Mouse (Mus musculus): ENCODE data around the gene Lats2. TPM values are rescaled to one million over a fixed set of nuclear protein-coding genes. Genes with fewer than 3 reads are reported as not detected.

Lats2 gene
- total and polyA plus RNA-seq, 2 experiments from 2014 or later = 17.2 to 43.7 TPM

DNA sequence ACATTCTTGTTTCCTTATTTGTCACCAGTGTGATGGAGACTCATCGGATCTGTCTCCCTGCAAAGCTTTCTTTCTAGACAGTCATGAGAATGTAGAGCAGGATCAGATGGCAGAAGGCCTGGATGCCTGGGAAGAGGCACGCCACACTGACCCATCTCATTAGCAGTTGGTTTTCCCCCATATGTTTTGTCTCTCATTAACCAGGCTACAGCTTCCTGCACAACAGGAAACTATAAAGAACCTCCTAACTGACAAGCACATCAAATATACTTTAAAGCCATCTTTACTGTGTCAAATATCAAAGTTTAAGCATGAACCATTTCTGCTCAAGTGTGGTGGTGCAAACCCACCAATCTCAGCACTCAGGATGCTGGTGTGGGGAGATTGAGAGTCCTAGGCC lies 8.7 kb downstream of the Lats2 start:
- Histone ChIP-seq H3K27ac (ENCODE audit: low read depth) (no peak overlapping the region), H3K9me3 (replicated peaks; ENCODE audit: control insufficient read depth, low read length) (no peaks in the 10 kb centered on the region), H3K27me3 (ENCODE audit: control insufficient read depth, insufficient read depth, low read length) (no peaks in the 10 kb centered on the region), H3K9ac (replicated peaks; ENCODE audit: low read depth, low read length) (no peak overlapping the region), H3K4me1 (ENCODE audit: control insufficient read depth, insufficient read depth) (peaks cover 13% of the 10 kb centered on the region), H3K36me3 (replicated peaks; ENCODE audit: control insufficient read depth, insufficient read depth, low read length) (no peaks in the 10 kb centered on the region), H3K4me3 (ENCODE audit: low read depth, low read length) (no peak overlapping the region), H3K4me2 (ENCODE audit: low read depth, low read length) (no peak overlapping the region)
- 45% methylated on average over 2 of the region's 2 CpGs for WGBS
- TF ChIP-seq EP300 (IDR thresholded peaks at IDR 0.05; ENCODE audit: low read depth) = no peak
- TF ChIP-seq CTCF (IDR thresholded peaks at IDR 0.05; ENCODE audit: low read depth) = no peak
- DNase-seq (ENCODE audit: low spot score) = no peak
- ATAC-seq (ENCODE audit: insufficient read depth, low read depth) = no peak

GRCm38 (mm10) chr14:57746001-57746771 lies 12.0 kb downstream of the Lats2 start, which contains the start of gene Gm49361:
Gm49361 (minus strand) TSS chr14:57746103.
- TF ChIP-seq CTCF (IDR thresholded peaks at IDR 0.05; ENCODE audit: low read depth) = no peak
- Histone ChIP-seq H3K36me3 (replicated peaks; ENCODE audit: control insufficient read depth, insufficient read depth, low read length) (no peaks in the 10 kb centered on the region), H3K27ac (ENCODE audit: low read depth) (peak within 1 kb of the TSS; percentile 99), H3K4me2 (ENCODE audit: low read depth, low read length) (peak within 1 kb of the TSS; percentile 68), H3K4me3 (ENCODE audit: low read depth, low read length) (peak within 1 kb of the TSS; percentile 97), H3K27me3 (ENCODE audit: control insufficient read depth, insufficient read depth, low read length) (no peaks in the 10 kb centered on the region), H3K9ac (replicated peaks; ENCODE audit: low read depth, low read length) (peak within 1 kb of the TSS; percentile 99), H3K9me3 (replicated peaks; ENCODE audit: control insufficient read depth, low read length) (no peaks in the 10 kb centered on the region), H3K4me1 (ENCODE audit: control insufficient read depth, insufficient read depth) (peaks cover 15% of the 10 kb centered on the region)
- under 1% methylated on average over 65 of the region's 68 CpGs for WGBS
- DNase-seq (ENCODE audit: low spot score) (peak; percentile 92), ATAC-seq (ENCODE audit: insufficient read depth, low read depth) (peak; percentile 93)

DNA sequence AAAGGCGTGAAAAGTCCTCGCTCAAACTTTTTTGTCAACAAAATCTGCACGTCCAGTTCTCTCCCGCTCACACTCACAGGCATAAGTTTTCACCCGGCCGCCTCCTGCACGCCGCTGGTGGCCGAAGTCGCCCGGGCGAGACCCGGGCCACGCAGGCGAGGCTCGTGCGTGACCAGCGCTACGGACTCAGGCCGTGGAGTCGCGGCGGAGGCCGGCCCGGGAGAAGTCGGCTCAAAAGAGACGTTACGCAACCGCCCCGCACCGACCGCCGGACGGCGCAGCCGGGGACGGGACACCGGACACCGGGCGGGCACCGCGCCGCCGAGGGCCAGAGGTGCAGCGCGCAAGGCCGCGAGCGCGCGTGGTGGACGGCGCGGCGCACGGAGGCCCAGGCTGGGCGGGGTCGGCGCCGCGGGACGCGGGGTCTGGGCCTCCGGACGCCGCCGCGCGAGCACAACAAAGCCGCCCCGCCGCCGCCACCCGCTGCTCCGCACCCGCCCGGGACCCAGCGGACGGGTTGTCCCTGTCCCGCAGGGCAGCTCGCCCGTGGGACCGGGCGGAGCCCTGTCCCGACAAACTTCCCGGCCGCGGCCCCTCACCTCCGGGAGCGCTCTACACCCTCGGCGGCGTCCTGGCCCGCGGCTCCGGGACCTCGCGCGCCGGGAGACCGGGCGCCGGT lies 12.8 kb downstream of the Lats2 start:
- peak; percentile 62 for ATAC-seq (ENCODE audit: insufficient read depth, low read depth)
- TF ChIP-seq CTCF (IDR thresholded peaks at IDR 0.05; ENCODE audit: low read depth) = no peak
- TF ChIP-seq EP300 (IDR thresholded peaks at IDR 0.05; ENCODE audit: low read depth) = no peak
- no peak for DNase-seq (ENCODE audit: low spot score)
- Histone ChIP-seq H3K9me3 (replicated peaks; ENCODE audit: control insufficient read depth, low read length) (no peaks in the 10 kb centered on the region), H3K4me2 (ENCODE audit: low read depth, low read length) (peak overlapping the region; percentile 68), H3K4me1 (ENCODE audit: control insufficient read depth, insufficient read depth) (peaks cover 19% of the 10 kb centered on the region), H3K9ac (replicated peaks; ENCODE audit: low read depth, low read length) (peak overlapping the region; percentile 99), H3K4me3 (ENCODE audit: low read depth, low read length) (peak overlapping the region; percentile 97), H3K27ac (ENCODE audit: low read depth) (peak overlapping the region; percentile 99), H3K36me3 (replicated peaks; ENCODE audit: control insufficient read depth, insufficient read depth, low read length) (no peaks in the 10 kb centered on the region), H3K27me3 (ENCODE audit: control insufficient read depth, insufficient read depth, low read length) (no peaks in the 10 kb centered on the region)
- WGBS = under 1% methylated on average over 58 of the region's 103 CpGs

- Histone ChIP-seq H3K36me3 (replicated peaks; ENCODE audit: control insufficient read depth, insufficient read depth, low read length) (no peaks in the 10 kb centered on the region), H3K9me3 (replicated peaks; ENCODE audit: control insufficient read depth, low read length) (no peaks in the 10 kb centered on the region), H3K27ac (ENCODE audit: low read depth) (peak overlapping the region; percentile 99), H3K4me1 (ENCODE audit: control insufficient read depth, insufficient read depth) (peaks cover 25% of the 10 kb centered on the region), H3K9ac (replicated peaks; ENCODE audit: low read depth, low read length) (peak overlapping the region; percentile 99; the same call in 1 of the 2 replicates), H3K4me2 (ENCODE audit: low read depth, low read length) (peak overlapping the region; percentile 68), H3K27me3 (ENCODE audit: control insufficient read depth, insufficient read depth, low read length) (no peaks in the 10 kb centered on the region), H3K4me3 (ENCODE audit: low read depth, low read length) (peak overlapping the region; percentile 97)
- ATAC-seq (ENCODE audit: insufficient read depth, low read depth) (no peak), DNase-seq (ENCODE audit: low spot score) (peak; percentile 49)
- WGBS = 2% methylated on average over 8 of the region's 8 CpGs
- TF ChIP-seq EP300 (IDR thresholded peaks at IDR 0.05; ENCODE audit: low read depth) = no peak
- no peak for TF ChIP-seq CTCF (IDR thresholded peaks at IDR 0.05; ENCODE audit: low read depth)
These were observed 13.6 kb downstream of the Lats2 start for GRCm38 (mm10) chr14:57744547-57744946.

- Histone ChIP-seq H3K4me1 (ENCODE audit: control insufficient read depth, insufficient read depth) (peaks cover 60% of the 10 kb centered on the region), H3K9ac (replicated peaks; ENCODE audit: low read depth, low read length) (no peak overlapping the region), H3K27ac (ENCODE audit: low read depth) (no peak overlapping the region), H3K9me3 (replicated peaks; ENCODE audit: control insufficient read depth, low read length) (no peaks in the 10 kb centered on the region), H3K4me2 (ENCODE audit: low read depth, low read length) (no peak overlapping the region), H3K27me3 (ENCODE audit: control insufficient read depth, insufficient read depth, low read length) (no peaks in the 10 kb centered on the region), H3K36me3 (replicated peaks; ENCODE audit: control insufficient read depth, insufficient read depth, low read length) (peaks cover 3% of the 10 kb centered on the region; the same call in 1 of the 2 replicates), H3K4me3 (ENCODE audit: low read depth, low read length) (no peak overlapping the region)
- no peak for DNase-seq (ENCODE audit: low spot score)
- no peak for ATAC-seq (ENCODE audit: insufficient read depth, low read depth)
- TF ChIP-seq EP300 (IDR thresholded peaks at IDR 0.05; ENCODE audit: low read depth) = no peak
- no peak for TF ChIP-seq CTCF (IDR thresholded peaks at IDR 0.05; ENCODE audit: low read depth)
- WGBS = 64% methylated on average over 8 of the region's 8 CpGs
These were observed 17.5 kb downstream of the Lats2 start for GRCm38 (mm10) chr14:57740651-57741050.
